Mouse (Mus musculus): Measurements from ENCODE around the gene Gm20683. TPM values are rescaled to one million over a fixed set of nuclear protein-coding genes. Genes with fewer than 3 reads are reported as not detected.

The Gm20683 gene
- total RNA-seq, 2 experiments from 2014 or later = 18.6 to 19.2 TPM

GRCm38 (mm10) chr17:25830200-25830753, 11.3 kb downstream of the Gm20683 start:
- intact Hi-C loops (cut with DNase I) = no loop called here
- DNase-seq = no peak

DNA sequence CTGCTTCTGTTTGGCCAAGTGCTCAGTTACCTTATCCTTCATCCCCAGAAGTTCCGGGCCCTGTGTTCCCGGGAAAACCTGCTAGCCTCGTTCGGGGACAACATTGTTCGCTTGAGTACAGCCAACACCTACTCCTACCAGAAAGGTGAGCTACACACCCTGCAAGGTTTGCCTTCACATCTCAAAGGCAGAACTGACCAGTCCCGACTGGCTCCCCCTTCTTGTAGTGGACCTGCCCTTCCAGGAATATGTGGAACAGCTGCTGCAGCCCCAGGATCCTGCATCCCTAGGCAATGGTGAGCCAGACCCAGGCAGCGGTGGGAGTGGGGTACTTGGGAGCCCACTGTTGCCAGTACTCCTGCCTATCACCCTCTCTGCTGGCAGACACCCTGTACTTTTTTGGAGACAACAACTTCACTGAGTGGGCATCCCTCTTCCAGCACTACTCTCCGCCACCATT, 12.0 kb downstream of the Gm20683 start:
- intact Hi-C loops (cut with DNase I) = loop anchor here (10.0 kb wide), 1 partner anchor 935 kb away; the partner anchor contains the start of genes Eme2, Mrps34 and Nme3
- DNase-seq = no peak

DNA sequence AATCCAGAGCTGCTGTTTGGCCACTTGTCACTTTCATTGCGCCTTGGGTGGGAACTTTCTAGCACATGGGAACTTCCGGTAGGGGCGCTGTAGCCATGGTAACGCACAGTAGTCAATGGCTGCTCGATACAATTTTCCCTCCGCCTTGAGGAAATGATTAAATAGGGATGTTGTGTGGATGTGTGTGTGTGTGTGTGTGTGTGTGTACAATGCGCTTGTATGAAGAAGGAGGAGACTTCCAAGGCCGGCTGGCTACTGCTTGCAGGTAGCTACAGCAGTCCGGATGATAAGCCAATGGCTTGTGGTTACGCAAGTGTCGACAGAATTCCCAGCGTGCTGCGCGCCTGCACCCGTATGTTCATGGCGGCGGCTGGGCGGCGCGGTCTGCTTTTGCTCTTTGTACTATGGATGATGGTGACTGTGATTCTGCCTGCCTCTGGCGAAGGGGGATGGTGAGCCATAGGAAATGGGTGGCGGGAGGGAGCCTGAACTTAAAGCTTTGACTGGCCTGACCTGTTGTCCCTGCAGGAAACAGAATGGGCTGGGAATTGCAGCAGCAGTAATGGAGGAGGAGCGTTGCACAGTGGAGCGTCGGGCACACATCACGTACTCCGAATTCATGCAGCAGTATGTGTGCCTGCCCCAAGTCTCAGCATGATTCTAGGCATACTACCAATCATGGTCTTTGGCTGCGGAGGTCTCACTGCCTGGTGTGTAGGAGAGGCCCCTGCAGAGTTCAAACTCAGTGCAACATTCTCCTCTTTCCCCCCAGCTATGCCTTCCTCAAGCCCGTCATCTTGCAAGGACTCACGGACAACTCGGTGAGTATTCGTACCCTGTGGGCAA, 12.6 kb downstream of the Gm20683 start, which contains the start of gene Jmjd8:
Gene Jmjd8, plus strand, starts transcription at position 156 of the 846 bp plus-strand sequence.
- DNase-seq = peak; percentile 51 to 66
- intact Hi-C loops (cut with DNase I) = loop anchor here (10.0 kb wide), 1 partner anchor 934 kb away; the partner anchor contains the start of genes Eme2, Mrps34 and Nme3

DNA sequence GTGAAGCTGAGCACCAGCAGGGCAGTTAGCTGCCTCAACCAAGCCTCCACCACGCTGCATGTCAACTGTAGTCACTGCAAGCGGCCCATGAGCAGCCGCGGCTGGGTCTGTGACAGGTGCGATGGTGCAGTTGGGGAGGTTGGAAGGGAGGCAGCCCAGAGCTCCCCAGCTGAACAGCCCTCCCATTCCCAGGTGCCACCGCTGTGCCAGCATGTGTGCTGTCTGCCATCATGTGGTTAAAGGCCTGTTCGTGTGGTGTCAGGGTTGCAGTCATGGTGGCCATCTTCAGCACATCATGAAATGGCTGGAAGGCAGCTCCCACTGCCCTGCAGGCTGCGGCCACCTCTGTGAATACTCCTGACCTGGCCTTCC, 13.4 kb downstream of the Gm20683 start:
- intact Hi-C loops (cut with DNase I) = loop anchor here (10.0 kb wide), 1 partner anchor 933 kb away; the partner anchor contains the start of genes Eme2, Mrps34 and Nme3

DNA sequence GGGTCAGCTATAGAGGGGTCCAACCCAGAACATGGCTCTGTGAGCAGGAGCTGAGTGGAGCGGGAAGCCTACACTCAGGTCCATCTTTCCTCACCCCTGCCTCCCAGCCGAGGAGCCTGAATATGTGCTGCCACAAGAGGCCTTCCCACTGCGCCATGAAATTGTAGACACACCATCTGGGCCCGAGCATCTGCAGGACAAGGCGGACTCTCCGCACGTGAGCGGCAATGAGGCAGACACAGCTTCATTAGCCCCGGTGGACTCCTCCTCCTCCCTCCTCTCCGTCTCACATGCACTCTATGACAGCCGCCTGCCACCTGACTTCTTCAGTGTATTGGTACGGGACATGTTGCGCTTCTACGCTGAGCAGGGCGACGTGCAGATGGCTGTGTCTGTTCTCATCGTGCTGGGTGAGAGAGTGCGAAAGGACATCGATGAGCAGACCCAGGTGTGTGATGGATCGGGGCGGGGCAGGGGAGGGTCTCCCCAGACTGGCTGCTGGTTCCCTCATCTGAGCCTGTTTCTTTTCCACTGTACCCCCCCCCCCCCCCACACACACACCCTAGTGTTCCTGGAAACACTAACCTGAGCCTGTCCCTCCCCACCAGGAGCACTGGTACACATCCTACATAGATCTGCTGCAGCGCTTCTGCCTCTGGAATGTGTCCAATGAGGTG, 13.9 kb downstream of the Gm20683 start:
- no peak for DNase-seq
- intact Hi-C loops (cut with DNase I) = loop anchor here (10.0 kb wide), 1 partner anchor 933 kb away; the partner anchor contains the start of genes Eme2, Mrps34 and Nme3

More for the DNA sequence above, 13.4 kb downstream of the Gm20683 start:
- no peak for DNase-seq

DNA sequence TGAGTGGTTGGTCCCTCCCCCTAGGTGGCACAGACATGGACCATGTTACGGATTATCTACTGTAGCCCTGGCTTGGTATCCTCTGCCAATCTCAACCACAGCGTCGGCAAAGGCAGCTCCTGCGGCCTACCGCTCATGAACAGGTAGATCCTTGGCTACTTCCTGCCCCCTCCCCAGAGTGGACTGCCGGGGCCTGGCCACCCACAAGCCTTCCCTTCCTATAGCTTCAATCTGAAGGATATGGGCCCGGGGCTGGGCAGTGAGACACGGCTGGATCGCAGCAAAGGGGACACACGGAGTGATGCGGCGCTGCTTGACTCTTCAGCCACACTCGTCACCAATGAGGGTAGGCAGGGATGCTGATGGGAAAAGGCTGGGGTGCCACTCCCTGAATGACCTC, 14.6 kb downstream of the Gm20683 start:
- intact Hi-C loops (cut with DNase I) = loop anchor here (10.0 kb wide), 1 partner anchor 932 kb away; the partner anchor contains the start of genes Eme2, Mrps34 and Nme3
- DNase-seq = no peak

GRCm38 (mm10) chr17:25825984-25826570, 15.5 kb downstream of the Gm20683 start:
- no peak for DNase-seq
- intact Hi-C loops (cut with DNase I) = loop anchor here (10.0 kb wide), 1 partner anchor 931 kb away; the partner anchor contains the start of genes Eme2, Mrps34 and Nme3

DNA sequence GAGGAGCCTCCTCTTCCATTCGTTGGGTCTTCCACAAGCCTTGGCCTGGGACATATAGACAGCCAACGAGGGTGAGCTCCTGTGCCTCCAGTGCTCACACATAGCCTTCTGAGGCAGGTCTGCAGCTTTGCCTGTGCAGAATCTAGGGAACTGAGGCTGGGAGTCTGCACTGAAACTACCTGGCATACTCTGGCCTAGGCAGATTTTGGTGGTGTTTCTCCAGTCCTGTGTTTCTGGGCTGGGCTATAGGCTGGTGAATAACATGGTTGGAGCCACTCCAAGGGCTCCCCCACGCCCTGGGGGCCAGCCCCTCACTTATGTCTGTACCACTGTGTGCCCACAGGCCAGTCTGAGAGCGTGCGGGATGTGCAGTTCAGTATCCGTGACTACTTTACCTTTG, 16.3 kb downstream of the Gm20683 start:
- intact Hi-C loops (cut with DNase I) = loop anchor here (10.0 kb wide), 1 partner anchor 931 kb away; the partner anchor contains the start of genes Eme2, Mrps34 and Nme3
- DNase-seq = no peak

DNA sequence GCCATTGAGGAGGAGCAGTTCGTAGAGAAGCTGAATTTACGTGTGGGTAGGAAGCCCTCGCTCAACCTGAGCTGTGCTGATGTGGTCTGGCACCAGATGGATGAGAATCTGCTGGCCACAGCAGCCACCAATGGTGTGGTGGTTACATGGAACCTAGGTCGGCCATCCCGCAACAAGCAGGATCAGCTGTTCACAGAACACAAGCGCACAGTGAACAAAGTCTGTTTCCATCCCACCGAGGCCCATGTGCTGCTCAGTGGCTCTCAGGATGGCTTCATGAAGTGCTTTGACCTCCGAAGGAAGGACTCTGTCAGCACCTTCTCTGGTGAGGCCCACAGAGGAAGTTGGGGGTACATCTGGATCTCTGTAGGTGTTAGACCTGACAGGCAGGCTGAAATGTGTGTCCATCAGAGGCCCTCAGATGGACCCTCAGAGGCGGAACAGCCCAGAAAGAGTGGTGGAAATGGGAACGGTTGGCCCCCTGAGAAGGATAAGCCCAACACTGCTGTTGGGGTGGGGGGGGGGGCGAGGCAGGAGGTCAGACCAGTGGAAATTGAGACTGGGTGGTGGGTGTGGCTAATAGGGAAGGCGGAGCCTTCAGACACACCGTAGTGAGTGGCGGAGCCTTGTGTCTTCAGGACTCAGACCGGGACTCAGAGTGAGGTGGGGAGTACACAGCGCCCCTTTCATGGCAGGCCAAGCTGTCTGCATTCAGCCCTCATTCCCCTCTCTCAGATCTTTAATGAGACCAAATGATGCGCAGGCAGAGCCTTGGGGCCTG, 17.0 kb downstream of the Gm20683 start:
- intact Hi-C loops (cut with DNase I) = loop anchor here (10.0 kb wide), 1 partner anchor 930 kb away; the partner anchor contains the start of genes Eme2, Mrps34 and Nme3
- no peak for DNase-seq

GRCm38 (mm10) chr17:25823452-25823851, 18.1 kb downstream of the Gm20683 start, which contains the start of gene Wdr24:
Gene Wdr24 (plus strand): TSS chr17:25823627.
- intact Hi-C loops (cut with DNase I) = loop anchor here (10.0 kb wide), 1 partner anchor 929 kb away; the partner anchor contains the start of genes Eme2, Mrps34 and Nme3
- peak; percentile 51 to 71 for DNase-seq

DNA sequence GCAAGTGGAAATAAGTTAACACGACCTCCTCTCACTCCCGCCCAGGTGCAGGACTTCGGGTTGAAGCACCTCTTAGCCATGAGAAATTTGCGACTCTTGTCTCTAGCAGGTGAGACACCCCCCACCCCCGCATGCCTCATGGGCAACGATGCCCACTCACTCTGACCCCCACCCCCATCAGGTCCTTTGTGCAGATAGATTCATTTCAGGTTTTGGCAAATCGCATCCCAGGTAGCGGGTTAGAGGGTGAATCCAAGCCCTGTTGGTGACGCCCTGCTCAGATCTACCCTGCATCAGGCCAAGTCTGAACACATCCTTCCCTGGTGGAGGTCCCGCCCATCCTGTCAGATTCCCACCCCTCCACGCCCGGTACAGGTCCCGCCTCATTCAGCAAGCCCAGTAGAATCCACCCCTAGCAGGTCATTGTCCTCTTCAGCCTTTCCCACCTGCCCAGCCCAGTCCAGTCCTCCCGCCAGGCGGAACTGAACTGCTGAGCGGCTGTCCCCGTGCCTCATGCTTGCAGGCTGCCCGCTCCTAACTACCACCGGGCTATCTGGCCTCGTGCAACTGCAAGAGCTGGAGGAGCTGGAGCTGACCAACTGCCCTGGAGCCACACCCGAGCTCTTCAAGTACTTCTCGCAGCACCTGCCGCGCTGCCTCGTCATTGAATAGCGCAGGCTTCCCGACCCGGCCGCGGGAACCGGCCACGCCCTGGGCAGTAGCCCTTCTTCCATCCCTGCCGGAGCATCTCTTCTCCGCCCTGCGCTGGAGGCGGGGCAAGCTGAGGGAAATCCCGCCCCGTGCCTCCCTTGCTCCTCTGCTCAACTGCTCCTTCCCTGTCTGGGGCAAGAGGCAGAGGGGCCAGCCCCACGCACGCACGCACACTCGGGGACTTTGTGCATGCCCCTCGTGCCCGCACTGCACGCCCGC, 22.4 kb downstream of the Gm20683 start:
- DNase-seq = peak in 1 of 2 experiments; percentile 4
- intact Hi-C loops (cut with DNase I) = no loop called here

GRCm38 (mm10) chr17:25817662-25818061, 23.9 kb downstream of the Gm20683 start:
- no peak for DNase-seq

GRCm38 (mm10) chr17:25813471-25813870, 28.1 kb downstream of the Gm20683 start:
- peak; percentile 71 to 73 for DNase-seq
- intact Hi-C loops (cut with DNase I) = no loop called here

More at GRCm38 (mm10) chr17:25817662-25818061, 23.9 kb downstream of the Gm20683 start:
- intact Hi-C loops (cut with DNase I) = no loop called here

GRCm38 (mm10) chr17:25810890-25811289, 30.7 kb downstream of the Gm20683 start:
- intact Hi-C loops (cut with DNase I) = no loop called here
- DNase-seq = no peak

DNA sequence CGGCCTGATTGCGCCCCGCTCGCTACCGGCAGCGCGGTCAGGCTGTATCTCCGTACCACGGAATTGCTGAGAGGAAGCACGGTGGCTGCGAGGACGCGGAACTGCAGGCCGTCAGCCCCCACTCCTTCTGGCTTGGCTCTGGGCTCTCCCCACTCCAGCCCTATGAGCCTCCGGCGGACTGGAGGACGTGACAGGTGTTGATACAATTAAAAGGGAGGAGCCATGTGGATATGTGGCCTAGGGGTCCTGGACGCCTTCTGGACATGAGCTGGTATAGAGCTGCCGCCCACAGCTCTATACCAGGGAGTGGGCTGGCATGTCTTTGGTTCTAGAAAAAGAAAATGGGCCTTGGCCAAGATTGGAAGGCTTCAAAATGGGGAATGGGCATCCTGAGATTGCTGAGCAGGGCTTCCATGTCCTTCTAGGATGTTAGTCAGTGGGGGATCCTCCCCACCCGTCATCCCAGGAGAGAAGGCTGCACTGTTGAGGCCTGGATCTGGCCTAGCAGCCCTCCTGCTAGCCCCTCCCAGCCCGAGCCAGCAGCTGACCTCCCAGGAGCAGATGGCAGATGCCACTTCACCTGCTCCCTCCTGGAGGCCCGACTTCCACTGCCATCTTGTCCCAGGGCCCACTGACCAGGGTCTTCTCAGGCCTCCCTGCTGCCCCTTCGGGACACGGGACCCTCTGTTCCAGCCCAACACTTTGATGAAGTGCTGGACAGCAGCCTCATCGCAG, 31.8 kb downstream of the Gm20683 start:
- no peak for DNase-seq
- intact Hi-C loops (cut with DNase I) = no loop called here

- DNase-seq = peak in 1 of 2 experiments; percentile 42
- intact Hi-C loops (cut with DNase I) = no loop called here
These were observed 32.6 kb downstream of the Gm20683 start, which contains the start of gene Fbxl16 for GRCm38 (mm10) chr17:25808789-25809605. Gene Fbxl16 (plus strand): TSS chr17:25809085.

Data from gastrocnemius, postnatal 36 days (tissue).